Mouse (Mus musculus): ENCODE data around the gene Pde4a.

The Pde4a gene

GRCm38 (mm10) chr9:21183421-21183820 lies 17.9 kb downstream of the Pde4a start:
- WGBS, result 81% methylated on average over 6 of the region's 6 CpGs

GRCm38 (mm10) chr9:21183905-21184413 lies 18.4 kb downstream of the Pde4a start:
- 17% methylated on average over 31 of the region's 34 CpGs for WGBS

GRCm38 (mm10) chr9:21184733-21185132 lies 19.2 kb downstream of the Pde4a start:
- WGBS, result 34% methylated on average over 2 of the region's 2 CpGs

- WGBS, result 94% methylated on average over 5 of the region's 5 CpGs
These were observed 19.9 kb downstream of the Pde4a start for GRCm38 (mm10) chr9:21185436-21185835.

- WGBS, result 44% methylated on average over 7 of the region's 7 CpGs
These were observed 24.4 kb downstream of the Pde4a start for GRCm38 (mm10) chr9:21189905-21190304.

GRCm38 (mm10) chr9:21190670-21191069 lies 25.2 kb downstream of the Pde4a start:
- WGBS, result 76% methylated on average over 3 of the region's 3 CpGs

GRCm38 (mm10) chr9:21193786-21194185 lies 28.3 kb downstream of the Pde4a start:
- WGBS, result 90% methylated on average over 3 of the region's 3 CpGs

GRCm38 (mm10) chr9:21194787-21195493 lies 29.4 kb downstream of the Pde4a start:
- WGBS, result 84% methylated on average over 4 of the region's 4 CpGs

GRCm38 (mm10) chr9:21195736-21196505 lies 30.4 kb downstream of the Pde4a start:
- 30% methylated on average over 7 of the region's 7 CpGs for WGBS

GRCm38 (mm10) chr9:21196521-21197433 lies 31.3 kb downstream of the Pde4a start:
- WGBS, result 18% methylated on average over 19 of the region's 19 CpGs

GRCm38 (mm10) chr9:21197981-21198380 lies 32.5 kb downstream of the Pde4a start:
- WGBS, result 10% methylated on average over 4 of the region's 4 CpGs

- WGBS, result 81% methylated on average over 3 of the region's 3 CpGs
These were observed 33.4 kb downstream of the Pde4a start for GRCm38 (mm10) chr9:21198960-21199359.

GRCm38 (mm10) chr9:21204156-21204527 lies 38.6 kb downstream of the Pde4a start:
- WGBS, result 53% methylated on average over 8 of the region's 8 CpGs

- 22% methylated on average over 23 of the region's 23 CpGs for WGBS
These were observed 39.2 kb downstream of the Pde4a start for GRCm38 (mm10) chr9:21204528-21205272.

GRCm38 (mm10) chr9:21206848-21207247 lies 41.3 kb downstream of the Pde4a start:
- 90% methylated on average over 6 of the region's 6 CpGs for WGBS

GRCm38 (mm10) chr9:21208626-21209025 lies 43.1 kb downstream of the Pde4a start:
- WGBS, result 74% methylated on average over 2 of the region's 2 CpGs

- WGBS, result 84% methylated on average over 6 of the region's 6 CpGs
These were observed 45.3 kb downstream of the Pde4a start for GRCm38 (mm10) chr9:21210821-21211220.

- WGBS, result 88% methylated on average over 7 of the region's 7 CpGs
These were observed 46.1 kb downstream of the Pde4a start for GRCm38 (mm10) chr9:21211624-21212023.

GRCm38 (mm10) chr9:21213617-21214190 lies 48.2 kb downstream of the Pde4a start:
- 48% methylated on average over 7 of the region's 7 CpGs for WGBS

- WGBS, result 58% methylated on average over 25 of the region's 25 CpGs
These were observed 50.7 kb downstream of the Pde4a start for GRCm38 (mm10) chr9:21216050-21216841.
